Comparison of ENCODE assay signal across 14 mouse cellular contexts in the genomic region with DNA sequence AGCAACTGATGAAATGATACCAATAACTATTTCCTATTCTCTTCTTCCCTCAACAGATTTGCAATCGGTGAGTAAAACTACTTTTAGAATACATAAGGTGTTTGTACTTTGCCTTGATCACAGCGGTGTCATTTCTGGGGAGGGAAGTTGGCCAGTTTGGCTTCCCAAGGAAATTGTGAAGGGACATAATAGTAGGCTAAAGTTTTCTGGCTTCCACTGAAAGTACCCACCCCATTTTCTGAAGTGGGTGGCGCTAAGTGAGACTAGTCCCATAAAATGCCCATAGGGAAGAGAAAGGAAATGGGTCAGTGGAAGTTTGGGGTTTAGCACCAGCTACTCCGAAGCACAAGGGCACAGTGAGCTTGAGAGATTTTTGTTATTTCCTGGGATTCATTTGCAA. TPM values are rescaled to one million over a fixed set of nuclear protein-coding genes. Genes with fewer than 3 reads are reported as not detected.
DNase-seq lines count a peak whose midpoint lies in the region; ATAC-seq lines count a peak whose summit lies in the region.
"Had no signal": no experiment of that assay in that cellular context is flagged by ENCODE, and none has a peak within 500 bp of the region (broad histone marks: within the 10 kb centered on the region; RNA-seq: fewer than 3 reads in every experiment).

No protein-coding gene starts in this region.

- whole genome bisulfite sequencing in kidney, embryonic 14.5 days: 80% methylated on average over 4 of the region's 4 CpGs
- 67% methylated on average over 4 of the region's 4 CpGs for WGBS in limb, embryonic 13.5 days

- H3K36me3 ChIP-seq in kidney, embryonic 14.5 days (ENCODE audit: control insufficient read depth, insufficient read depth, low read length): peaks cover 7% of the 10 kb centered on the region; the same call in 1 of the 2 replicates
- peaks cover 30% of the 10 kb centered on the region for H3K36me3 ChIP-seq in limb, embryonic 13.5 days

- H3K4me1 ChIP-seq in kidney, embryonic 14.5 days (ENCODE audit: control insufficient read depth, insufficient read depth, low read length): no peaks in the 10 kb centered on the region
- H3K4me1 ChIP-seq in brown adipose tissue, adult 24 weeks (ENCODE audit: control insufficient read depth, insufficient read depth, insufficient read length, low read length): 0 out of 2 replicates have a peak, but pooled peaks cover 2% of the 10 kb centered on the region
- H3K4me1 ChIP-seq in limb, embryonic 13.5 days: peaks cover 41% of the 10 kb centered on the region

- no peak for DNase-seq in kidney, postnatal 36 days
- DNase-seq in 3T3-L1 (ENCODE audit: low read depth, low spot score): peak; percentile 84
- DNase-seq in adrenal gland, adult 8-10 months: no peak
- DNase-seq in T-cell, adult 2 months (ENCODE audit: low spot score): no peak
- DNase-seq: adrenal gland, postnatal 10 days; cerebellum, postnatal 25 days; heart, adult 11 months; thymus, postnatal 36 days had no signal

- no peak overlapping the region for H3K27ac ChIP-seq in kidney, embryonic 14.5 days (ENCODE audit: low read depth, low read length)
- H3K27ac ChIP-seq in brown adipose tissue, adult 24 weeks (replicated peaks; ENCODE audit: low read depth, low read length): no peak overlapping the region
- H3K27ac ChIP-seq in limb, embryonic 13.5 days: no peak overlapping the region
- H3K27ac ChIP-seq: liver, embryonic 14.5 days had no signal

- peak overlapping the region; percentile 69 for H3K4me2 ChIP-seq in kidney, embryonic 14.5 days (replicated peaks; ENCODE audit: low read depth, low read length)
- peak overlapping the region; percentile 72 for H3K4me2 ChIP-seq in limb, embryonic 13.5 days (replicated peaks)

- no peak for ATAC-seq in kidney, embryonic 14.5 days (ENCODE audit: low FRiP score, low TSS enrichment)
- no peak for ATAC-seq in limb, embryonic 13.5 days (ENCODE audit: low FRiP score, low read depth)
- ATAC-seq: hindbrain, embryonic 16.5 days had no signal

- peaks cover 4% of the 10 kb centered on the region; the same call in 1 of the 2 replicates for H3K27me3 ChIP-seq in kidney, embryonic 14.5 days (ENCODE audit: control insufficient read depth, insufficient read depth, low read length)
- H3K27me3 ChIP-seq in limb, embryonic 13.5 days: no peaks in the 10 kb centered on the region

- H3K4me3 ChIP-seq in kidney, embryonic 14.5 days (ENCODE audit: low read length): peak overlapping the region; percentile 32; the same call in 1 of the 2 replicates
- 0 out of 2 replicates have a peak overlapping the region, but pooled peaks have one; percentile 10 for H3K4me3 ChIP-seq in brown adipose tissue, adult 24 weeks (ENCODE audit: insufficient read depth, low read depth, low read length)
- H3K4me3 ChIP-seq in limb, embryonic 13.5 days: peak overlapping the region; percentile 63
- H3K4me3 ChIP-seq: erythroblast, embryonic 14.5 days had no signal

- H3K9me3 ChIP-seq in kidney, embryonic 14.5 days (ENCODE audit: control insufficient read depth, low read length): no peaks in the 10 kb centered on the region
- H3K9me3 ChIP-seq in limb, embryonic 13.5 days: no peaks in the 10 kb centered on the region

- no peak overlapping the region for H3K9ac ChIP-seq in kidney, embryonic 14.5 days (ENCODE audit: low read depth, low read length)
- peak overlapping the region; percentile 48; the same call in 1 of the 2 replicates for H3K9ac ChIP-seq in limb, embryonic 13.5 days
- H3K9ac ChIP-seq: liver, embryonic 14.5 days had no signal

RNA-seq across cellular contexts. Expression of gene Col1a2, which starts 3.7 kb away (rescaled TPM):
- polyA plus RNA-seq in kidney, embryonic 14.5 days (2014; fragmentation: Nextera tagmentation; extraction: Ambion mirVana): 171 and 267 TPM in 2 replicates
- 55.7 and 80.6 TPM in 2 replicates for polyA plus RNA-seq in brown adipose tissue, adult 24 weeks (2012; ENCODE audit: insufficient read depth, insufficient read length, missing spikeins)
- 809 and 883 TPM in 2 replicates for polyA plus RNA-seq in limb, embryonic 13.5 days (2015; fragmentation: Nextera tagmentation; extraction: Ambion mirVana)
- total RNA-seq in adrenal gland, adult 8-10 months (2022): 10 to 100 TPM; 61.7 to 93.1 (median 71.1) TPM

Comparison
In these comparisons a context has a peak if more than half of its experiments do, and no peak if none do; other contexts are left out.
1. H3K4me3 ChIP-seq: peak in every context shown above with its lines; median percentile 63 in limb, embryonic 13.5 days; 32 in kidney, embryonic 14.5 days; 10 in brown adipose tissue, adult 24 weeks.